Mouse (Mus musculus) large intestine, adult 2 months (tissue): ENCODE measurements around the gene Hist1h2bf. TPM values are rescaled to one million over a fixed set of nuclear protein-coding genes. Genes with fewer than 3 reads are reported as not detected.
"Not testable (repeated sequence)": the region's sequence is repeated elsewhere in the genome, so short reads cannot be mapped to it uniquely, and the experiment has no call there.

ENCODE experiments used
- DNase-seq: peaks from one replicate; pipeline ENCODE4 v3.0.0-alpha.2; 2012; ENCODE audit warnings: low read depth, low spot score
- WGBS: fragments of 180-500 bp; shearing (Covaris S2); methylation state at CpG from one replicate; pipeline ENCODE4 v1.1.7; 2018; 5-methylcytosine and 5-hydroxymethylcytosine counted together
- polyA plus RNA-seq: library from polyadenylated mRNA; depleted of rRNA; stranded (reverse); fragments of >200 nt; gene quantifications from 2 replicates; pipeline ENCODE4 v1.2.3, GENCODE M21; 2012

The Hist1h2bf gene
- polyA plus RNA-seq, 1 experiment, result 9.1 TPM

DNA sequence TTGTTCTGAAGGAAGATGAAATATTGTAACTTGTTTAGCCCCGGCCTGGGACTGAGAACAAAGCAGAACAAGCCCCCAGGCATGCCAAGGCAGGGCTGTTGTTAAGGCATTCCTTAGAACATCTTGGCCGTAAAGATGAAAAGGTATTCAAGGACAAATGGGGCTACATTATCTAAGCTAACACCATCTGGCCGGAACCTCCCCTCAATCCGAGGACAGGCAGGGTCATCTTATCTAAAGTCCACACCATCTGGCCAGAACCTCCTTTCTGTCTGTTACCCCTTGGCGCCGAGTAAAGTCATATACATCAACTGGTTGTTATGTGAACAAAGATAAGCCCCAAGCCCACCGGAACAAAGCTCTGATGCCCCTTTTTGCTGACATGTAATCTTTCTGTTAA is 17.9 kb upstream of the Hist1h2bf start:
- 85% methylated on average over 7 of the region's 7 CpGs for WGBS

DNA sequence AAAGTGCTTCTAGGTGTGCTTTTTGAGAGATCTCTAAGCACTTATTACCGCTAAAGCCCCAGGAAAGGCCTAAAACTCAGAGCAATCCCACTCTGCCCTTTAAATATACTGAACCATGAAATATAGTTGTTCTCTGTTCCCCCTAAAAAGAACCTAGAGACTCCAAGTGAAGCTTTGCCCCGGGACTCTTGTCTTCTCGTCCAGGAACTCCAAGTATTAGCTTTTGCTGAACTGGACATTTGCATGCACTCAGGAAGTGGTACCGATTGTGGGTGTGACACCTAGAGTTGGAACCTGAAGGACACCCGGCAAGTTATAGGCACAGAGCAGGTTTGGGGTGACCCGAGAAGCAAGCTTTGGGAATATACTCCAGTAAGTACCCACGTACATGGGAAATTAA is 17.2 kb upstream of the Hist1h2bf start:
- no peak for DNase-seq
- 93% methylated on average over 7 of the region's 7 CpGs for WGBS

More for the DNA sequence above, 17.9 kb upstream of the Hist1h2bf start:
- not testable (repeated sequence) for DNase-seq

DNA sequence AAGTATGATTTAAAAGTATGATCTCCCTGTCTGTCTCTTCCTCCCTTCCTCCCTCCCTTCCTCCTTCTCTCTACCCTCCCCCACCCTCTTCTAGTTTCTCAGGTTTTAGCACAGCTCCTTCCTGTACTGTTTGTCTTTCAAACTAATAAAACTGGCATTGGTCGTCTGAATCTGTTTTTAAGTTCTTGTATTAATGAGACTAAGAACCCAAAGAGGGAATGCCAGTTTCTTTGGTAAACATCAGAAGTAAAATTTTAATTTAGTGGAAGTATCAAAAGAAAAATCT is 12.9 kb upstream of the Hist1h2bf start:
- 2% methylated on average over 1 of the region's 1 CpGs for WGBS
- no peak for DNase-seq

DNA sequence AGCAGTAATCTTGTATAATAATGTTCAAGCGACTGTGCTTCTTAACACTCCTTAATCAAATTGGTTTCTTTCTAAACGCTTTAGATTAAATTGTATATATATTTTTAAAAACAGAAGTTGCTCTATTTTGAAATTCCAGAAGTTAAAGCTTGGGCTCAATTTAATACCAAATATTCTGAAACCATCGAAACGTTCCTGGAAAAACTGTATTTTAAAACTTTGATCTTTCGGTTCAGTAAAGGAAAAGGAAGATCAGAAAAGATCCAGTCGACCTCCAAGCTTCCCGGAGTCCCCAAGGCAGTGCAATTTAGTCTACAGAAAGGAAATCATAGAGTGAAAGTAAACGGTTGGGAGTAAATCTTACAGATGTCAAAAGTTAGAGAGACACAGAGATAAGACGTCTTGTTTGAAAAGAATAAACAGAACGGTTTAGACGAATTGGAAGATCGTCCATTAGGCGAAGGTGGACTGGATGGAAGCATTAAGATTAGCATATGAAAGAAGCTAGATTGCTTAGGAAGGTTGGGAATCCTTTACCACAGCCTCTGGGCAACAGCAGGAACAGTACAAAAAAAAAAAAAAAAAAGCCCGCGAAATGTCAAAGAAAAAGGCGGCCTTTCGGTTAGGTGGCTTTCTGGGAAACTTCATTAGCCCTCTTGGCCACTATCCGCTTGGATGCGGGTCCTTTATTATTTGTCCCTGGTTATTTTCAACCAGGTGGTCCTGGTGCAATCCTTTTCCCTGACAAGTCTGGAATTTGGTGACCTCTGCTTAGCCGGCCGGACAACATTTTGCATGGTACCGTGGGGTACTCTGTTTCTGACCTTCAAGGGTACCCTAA is 12.3 kb upstream of the Hist1h2bf start:
- WGBS, result 1% methylated on average over 22 of the region's 22 CpGs
- DNase-seq, result no peak

DNA sequence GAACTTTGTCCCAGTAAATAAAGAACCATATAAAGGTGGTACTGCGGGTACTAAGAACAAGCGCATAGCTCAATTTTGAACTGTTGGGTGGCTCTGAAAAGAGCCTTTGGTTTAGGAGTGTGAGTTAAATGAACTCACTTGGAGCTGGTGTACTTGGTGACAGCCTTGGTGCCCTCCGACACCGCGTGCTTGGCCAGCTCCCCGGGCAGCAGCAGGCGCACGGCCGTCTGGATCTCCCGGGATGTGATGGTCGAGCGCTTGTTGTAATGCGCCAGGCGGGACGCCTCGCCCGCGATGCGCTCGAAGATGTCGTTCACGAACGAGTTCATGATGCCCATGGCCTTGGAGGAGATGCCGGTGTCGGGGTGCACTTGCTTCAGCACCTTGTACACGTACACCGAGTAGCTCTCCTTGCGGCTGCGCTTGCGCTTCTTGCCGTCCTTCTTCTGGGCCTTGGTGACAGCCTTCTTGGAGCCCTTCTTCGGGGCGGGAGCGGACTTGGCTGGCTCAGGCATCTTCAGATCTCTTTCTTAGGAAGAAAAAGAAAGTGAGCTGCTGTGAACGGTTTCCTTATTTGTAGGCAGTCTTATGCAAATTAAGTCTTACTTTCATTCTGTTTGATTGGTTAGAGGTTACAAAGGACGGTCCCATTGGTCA is 11.6 kb upstream of the Hist1h2bf start:
- DNase-seq, result peak; percentile 81
- WGBS, result under 1% methylated on average over 34 of the region's 36 CpGs

DNA sequence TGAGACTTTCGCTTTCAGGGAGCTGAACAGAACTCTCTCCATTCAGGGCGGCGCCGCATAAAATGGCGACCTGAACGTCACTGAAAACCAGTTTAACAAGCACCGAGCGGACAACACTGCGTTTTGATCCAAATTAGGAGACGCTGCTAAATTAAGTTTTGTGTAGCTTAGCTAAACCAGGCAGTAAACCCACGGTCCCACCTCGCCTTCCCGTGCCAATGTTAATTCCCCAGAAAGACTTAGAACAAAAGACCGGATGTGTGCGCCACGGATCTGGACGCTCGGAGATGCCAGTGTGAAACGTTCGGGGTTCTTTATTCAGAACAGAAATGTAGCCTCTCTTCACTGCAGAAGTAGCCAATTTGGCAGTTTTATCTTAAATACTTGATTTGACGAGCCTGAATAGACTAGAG is 11.0 kb upstream of the Hist1h2bf start:
- DNase-seq, result no peak
- WGBS, result under 1% methylated on average over 21 of the region's 21 CpGs

DNA sequence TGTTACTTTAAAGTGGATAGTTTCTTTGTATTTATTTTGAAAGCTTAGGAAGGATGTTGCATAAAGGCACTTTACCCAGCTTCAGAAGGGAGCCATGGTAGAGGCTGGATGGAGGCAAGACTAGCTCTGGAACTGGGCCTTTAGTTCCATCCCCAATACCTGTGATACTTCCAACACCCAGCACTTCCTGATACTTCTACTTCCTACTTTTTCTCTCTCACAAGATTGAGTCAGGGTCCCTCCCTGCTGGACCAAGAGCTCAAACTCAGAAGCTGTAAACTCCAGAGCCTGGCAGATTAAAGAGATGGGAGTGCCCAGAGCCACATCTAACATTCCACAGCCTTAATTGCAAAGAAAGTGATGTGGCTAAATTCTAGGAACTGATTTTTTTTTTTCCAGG is 10.3 kb upstream of the Hist1h2bf start:
- no peak for DNase-seq

DNA sequence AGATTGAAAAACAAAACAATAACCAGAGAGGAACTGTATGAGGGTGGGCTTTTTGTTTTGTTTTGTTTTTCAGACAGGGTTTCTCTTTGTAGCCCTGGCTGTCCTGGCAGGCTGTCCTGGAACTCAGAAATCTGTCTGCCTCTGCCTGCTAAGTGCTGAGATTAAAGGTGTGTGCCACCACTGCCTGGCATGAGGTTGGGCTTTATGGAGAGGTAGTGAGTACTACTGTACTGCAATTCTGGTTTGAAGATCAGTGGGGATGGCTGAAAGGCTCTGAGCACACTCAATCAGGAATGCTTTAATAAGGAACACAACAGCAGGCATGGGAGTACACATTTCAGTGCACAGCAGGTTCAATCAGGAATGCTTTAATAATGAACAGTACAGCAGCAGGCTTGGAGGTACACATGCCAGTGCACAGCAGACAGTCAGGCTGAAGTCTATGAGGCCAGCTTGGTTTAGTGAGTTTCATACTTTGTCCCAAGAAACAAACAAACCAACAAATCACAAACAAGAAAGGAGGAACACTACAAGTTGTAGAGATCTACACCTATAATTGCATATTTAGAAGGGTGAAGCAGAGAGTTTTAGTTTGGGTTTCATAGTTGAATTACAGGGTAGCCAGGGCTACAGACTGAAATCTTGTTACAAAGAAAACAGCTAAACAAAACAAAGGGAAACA is 9.5 kb upstream of the Hist1h2bf start:
- no peak for DNase-seq

DNA sequence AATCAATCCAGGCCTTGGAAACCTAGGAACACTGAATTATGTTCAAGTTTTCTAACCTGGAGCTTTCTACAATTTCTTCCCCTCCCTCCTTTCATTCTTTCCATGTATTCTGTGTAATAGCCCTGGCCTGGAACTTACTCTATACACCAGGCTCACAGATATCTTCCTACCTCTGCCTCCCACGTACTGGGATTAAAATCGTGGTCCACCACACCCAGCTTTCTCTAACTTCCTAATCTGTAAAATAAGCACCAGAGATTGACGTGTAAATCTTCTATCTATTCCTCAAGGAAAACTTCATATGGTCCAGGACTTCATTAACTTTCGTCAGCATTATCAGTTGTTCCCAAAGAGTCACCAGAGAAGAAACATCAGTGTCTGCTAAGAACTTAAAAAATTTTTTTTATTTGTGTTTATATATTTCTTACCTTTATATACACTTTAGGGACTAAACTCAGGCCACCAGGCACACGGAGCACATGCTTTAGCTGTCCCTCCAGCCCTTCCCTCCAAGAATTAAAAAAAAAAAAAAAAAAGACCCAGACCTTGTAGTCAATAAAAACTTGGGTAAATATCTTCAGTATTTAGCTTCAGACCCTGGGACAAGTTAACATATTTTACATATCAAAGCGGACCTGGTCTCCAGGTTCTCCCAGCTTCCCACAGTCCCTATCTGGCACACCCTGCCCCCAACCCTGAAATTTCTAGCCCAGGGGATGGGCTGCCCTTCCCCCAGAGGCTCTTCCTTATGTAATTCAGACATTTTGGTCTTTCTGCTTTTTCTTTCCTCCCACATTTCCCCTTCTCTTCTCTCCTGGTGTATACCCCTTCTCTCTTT is 8.4 kb upstream of the Hist1h2bf start:
- DNase-seq, result no peak
- 20% methylated on average over 6 of the region's 6 CpGs for WGBS

DNA sequence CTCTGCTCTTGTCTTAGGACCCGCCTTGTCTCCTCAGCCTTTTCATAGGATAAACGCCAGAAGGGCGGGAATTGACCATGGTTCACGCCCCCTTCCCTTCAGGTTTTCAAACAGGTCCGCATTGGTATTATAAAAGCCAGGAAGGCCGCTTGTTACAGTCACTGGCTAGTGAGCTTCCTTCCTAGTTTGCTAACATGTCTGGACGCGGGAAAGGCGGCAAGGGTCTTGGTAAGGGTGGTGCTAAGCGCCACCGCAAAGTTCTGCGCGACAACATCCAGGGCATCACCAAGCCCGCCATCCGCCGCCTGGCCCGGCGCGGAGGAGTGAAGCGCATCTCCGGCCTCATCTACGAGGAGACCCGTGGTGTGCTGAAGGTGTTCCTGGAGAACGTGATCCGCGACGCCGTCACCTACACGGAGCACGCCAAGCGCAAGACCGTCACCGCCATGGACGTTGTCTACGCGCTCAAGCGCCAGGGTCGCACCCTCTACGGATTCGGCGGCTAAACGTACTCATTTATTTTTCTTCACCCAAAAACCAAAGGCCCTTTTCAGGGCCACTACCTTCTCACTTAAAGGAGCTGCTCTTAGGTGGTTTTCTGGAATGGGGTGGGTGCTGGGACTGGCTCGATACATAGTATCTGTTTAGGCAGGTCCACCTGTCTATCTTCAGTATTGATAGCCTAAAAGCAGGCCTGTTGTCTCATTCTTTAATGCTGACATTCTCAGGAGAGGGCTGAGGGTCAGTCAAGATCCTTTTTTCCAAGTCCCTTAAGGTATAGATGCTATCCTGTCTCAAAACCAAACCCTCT is 7.6 kb upstream of the Hist1h2bf start, which contains the start of gene Hist1h4d:
Gene Hist1h4d, plus strand, starts transcription at position 191 of the 811 bp plus-strand sequence.
- WGBS, result under 1% methylated on average over 43 of the region's 43 CpGs

DNA sequence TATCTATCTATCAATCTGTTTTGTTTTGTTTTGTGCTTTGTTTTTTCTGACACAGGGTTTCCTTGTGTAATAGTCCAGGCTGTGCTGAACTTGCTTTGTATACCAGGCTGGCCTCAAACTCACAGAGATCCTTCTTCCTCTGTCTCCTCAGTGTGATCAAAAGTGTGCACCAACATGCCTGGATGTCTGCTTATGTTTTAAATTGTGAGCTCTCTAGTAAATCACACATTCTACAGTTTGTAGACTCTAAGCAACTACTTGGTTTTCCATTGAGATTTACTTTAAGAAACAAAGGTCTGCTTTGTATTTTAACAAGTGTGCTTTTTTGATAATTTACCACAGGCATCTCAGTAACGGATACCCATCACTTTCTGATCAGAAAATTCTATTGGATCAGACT is 3.8 kb upstream of the Hist1h2bf start:
- WGBS, result 91% methylated on average over 1 of the region's 1 CpGs

More for the DNA sequence above, 7.6 kb upstream of the Hist1h2bf start, which contains the start of gene Hist1h4d:
- DNase-seq, result peak; percentile 96

DNA sequence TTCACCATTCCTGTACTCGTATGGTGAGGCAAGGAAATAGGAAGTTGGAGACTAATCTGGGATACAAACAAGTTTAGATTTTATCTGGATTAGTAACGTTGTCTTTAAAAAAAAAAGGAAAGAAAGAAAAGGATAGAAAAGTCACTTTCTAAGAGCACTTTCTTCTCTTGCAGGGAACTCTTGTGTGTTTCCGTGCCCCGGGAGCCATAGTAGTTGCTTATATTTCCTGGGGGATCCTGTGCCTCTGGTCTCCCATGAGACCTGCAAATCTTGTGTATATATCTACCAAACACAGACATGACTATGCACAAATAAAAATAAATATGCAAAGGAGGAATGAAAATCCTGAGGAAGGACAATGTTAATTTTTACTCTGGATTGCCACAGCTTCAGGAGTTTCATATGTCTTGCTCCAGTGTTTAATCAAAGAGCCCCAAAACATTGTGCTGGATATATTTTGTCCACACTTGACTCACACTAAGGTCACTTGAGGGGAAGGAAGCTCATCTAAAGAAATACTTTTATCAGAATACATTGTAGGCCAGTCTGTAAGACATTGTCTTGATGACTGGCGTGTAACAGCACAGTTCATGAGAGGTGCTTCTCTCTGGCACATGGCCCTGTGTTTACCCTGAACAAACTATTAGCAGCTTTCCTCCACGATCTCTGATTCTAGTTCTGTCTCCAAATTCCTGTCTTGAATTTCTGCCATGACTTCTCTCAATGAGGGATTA is 3.1 kb upstream of the Hist1h2bf start:
- WGBS, result 51% methylated on average over 6 of the region's 6 CpGs
- no peak for DNase-seq

More for the DNA sequence above, 3.8 kb upstream of the Hist1h2bf start:
- no peak for DNase-seq

DNA sequence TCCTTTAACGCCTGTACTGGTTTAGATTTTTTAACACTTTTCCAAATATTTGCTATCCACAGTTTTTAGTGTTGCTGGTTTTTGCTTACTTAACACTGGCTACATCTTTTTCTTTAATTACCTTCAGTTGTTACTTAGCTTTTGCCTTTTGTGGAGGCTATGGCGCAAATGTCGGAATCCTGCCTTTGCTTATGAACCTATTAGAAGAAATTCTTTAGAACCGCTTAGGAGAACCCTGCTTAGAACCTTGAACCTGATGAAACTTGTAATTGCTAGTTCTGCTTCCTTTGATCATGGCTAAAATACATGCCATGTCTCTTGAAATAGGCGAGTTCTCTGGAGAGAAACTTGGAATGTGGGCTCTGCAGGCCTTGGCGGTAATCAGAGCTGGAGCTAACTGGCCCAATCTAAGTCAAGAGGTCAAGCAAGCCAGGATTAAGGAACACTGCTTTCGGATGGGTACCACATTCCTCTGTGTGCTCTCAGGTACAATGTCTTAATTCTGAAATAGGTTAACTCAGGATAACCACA is 2.4 kb upstream of the Hist1h2bf start:
- 47% methylated on average over 7 of the region's 7 CpGs for WGBS
- DNase-seq, result no peak

DNA sequence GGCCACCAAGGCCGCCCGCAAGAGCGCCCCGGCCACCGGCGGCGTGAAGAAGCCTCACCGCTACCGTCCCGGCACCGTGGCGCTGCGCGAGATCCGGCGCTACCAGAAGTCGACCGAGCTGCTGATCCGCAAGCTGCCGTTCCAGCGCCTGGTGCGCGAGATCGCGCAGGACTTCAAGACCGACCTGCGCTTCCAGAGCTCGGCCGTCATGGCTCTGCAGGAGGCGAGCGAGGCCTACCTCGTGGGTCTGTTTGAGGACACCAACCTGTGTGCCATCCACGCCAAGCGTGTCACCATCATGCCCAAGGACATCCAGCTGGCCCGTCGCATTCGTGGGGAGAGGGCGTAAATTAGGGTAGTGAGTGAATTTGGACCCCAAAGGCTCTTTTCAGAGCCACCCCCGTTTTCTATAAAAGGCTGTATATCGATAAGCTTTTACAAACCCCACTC is 1.9 kb upstream of the Hist1h2bf start:
- 4% methylated on average over 13 of the region's 40 CpGs for WGBS
- not testable (repeated sequence) for DNase-seq

DNA sequence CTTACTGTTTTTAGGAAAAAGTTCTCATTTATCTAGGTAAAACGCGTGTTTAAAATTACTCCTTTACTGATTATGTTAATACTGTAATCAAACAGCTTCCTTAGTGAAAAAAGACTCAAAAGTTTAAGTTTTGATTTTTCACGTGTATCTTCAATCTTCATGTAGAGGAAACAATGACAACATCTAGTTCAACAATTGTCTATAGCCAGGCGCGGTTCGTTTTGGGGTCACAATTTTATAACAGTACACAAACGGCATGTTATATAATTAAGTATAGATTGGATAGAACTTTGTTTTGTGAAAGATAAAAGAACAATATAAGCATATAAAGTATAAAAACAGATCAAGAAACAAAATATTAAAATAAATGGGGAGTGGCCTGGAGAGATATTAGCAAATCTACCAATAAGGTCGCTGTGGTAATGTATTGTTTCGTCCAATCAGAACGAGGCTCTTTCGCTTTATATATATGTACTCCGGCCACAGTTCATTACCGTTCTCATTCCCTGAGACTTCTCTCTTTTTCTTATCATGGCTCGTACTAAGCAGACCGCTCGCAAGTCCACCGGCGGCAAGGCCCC is 1.4 kb upstream of the Hist1h2bf start, which contains the start of gene Hist1h3d:
Gene Hist1h3d, plus strand, starts transcription at position 493 of the 581 bp plus-strand sequence.
- WGBS, result 1% methylated on average over 18 of the region's 18 CpGs
- DNase-seq, result no peak

DNA sequence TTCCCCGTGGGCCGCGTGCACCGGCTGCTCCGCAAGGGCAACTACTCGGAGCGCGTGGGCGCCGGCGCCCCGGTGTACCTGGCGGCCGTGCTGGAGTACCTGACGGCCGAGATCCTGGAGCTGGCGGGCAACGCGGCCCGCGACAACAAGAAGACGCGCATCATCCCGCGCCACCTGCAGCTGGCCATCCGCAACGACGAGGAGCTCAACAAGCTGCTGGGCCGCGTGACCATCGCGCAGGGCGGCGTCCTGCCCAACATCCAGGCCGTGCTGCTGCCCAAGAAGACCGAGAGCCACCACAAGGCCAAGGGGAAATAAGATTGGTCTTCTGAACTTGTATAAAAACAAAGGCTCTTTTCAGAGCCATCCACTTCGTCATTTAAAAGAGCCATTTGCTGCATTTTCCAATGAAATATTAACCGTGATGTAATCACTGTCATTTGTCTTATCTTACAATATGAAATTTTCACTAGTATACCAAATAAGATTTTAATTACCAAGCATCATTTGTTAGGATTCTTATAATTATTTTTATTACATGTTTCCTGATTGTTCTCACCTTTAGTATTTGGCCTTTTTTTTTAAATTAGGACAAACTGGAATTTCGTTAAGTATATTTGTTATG is 662 bp upstream of the Hist1h2bf start:
- WGBS, result 1% methylated on average over 14 of the region's 39 CpGs
- not testable (repeated sequence) for DNase-seq
